22 mouse cellular contexts compared by ENCODE assay signal in genomic region chr13:4233135-4233534, GRCm38 (mm10). TPM values are rescaled to one million over a fixed set of nuclear protein-coding genes. Genes with fewer than 3 reads are reported as not detected.
DNase-seq lines count a peak whose midpoint lies in the region; ATAC-seq and TF ChIP-seq lines count a peak whose summit lies in the region.
"Had no signal": no experiment of that assay in that cellular context is flagged by ENCODE, and none has a peak within 500 bp of the region (broad histone marks: within the 10 kb centered on the region; RNA-seq: fewer than 3 reads in every experiment).

No protein-coding gene starts in this region.

- DNase-seq in kidney, adult 2 months = no peak
- no peak for DNase-seq in kidney, postnatal 36 days
- DNase-seq in liver, embryonic 11.5 days (ENCODE audit: low spot score) = no peak
- DNase-seq in intestine, embryonic 14.5 days (ENCODE audit: low spot score) = no peak
- DNase-seq in embryo, embryonic 11 days = no peak
- DNase-seq: adrenal gland, postnatal 10 days; cerebellum, adult 2 months; cerebellum, postnatal 25 days; heart, postnatal 36 days; layer of hippocampus, postnatal 36 days; thymus, postnatal 36 days had no signal

- 0 out of 2 replicates have a peak overlapping the region, but pooled peaks have one; percentile 10 for H3K4me2 ChIP-seq in liver, embryonic 15.5 days
- H3K4me2 ChIP-seq in liver, embryonic 11.5 days = no peak overlapping the region
- no peak overlapping the region for H3K4me2 ChIP-seq in intestine, embryonic 14.5 days (ENCODE audit: low read length)
- no peak overlapping the region for H3K4me2 ChIP-seq in stomach, embryonic 15.5 days
- H3K4me2 ChIP-seq: heart, embryonic 15.5 days; hindbrain, embryonic 13.5 days; limb, embryonic 12.5 days; midbrain, embryonic 13.5 days had no signal

- H3K27me3 ChIP-seq in kidney, adult 2 months (replicated peaks; ENCODE audit: control insufficient read depth, insufficient read depth, low read length) = no peaks in the 10 kb centered on the region
- no peaks in the 10 kb centered on the region for H3K27me3 ChIP-seq in liver, embryonic 15.5 days
- no peaks in the 10 kb centered on the region for H3K27me3 ChIP-seq in liver, embryonic 11.5 days (replicated peaks; ENCODE audit: control insufficient read depth, insufficient read depth, low read length)
- no peaks in the 10 kb centered on the region for H3K27me3 ChIP-seq in intestine, embryonic 14.5 days (replicated peaks; ENCODE audit: control insufficient read depth, insufficient read depth, low read length)
- H3K27me3 ChIP-seq in stomach, embryonic 15.5 days (replicated peaks) = no peaks in the 10 kb centered on the region
- H3K27me3 ChIP-seq: heart, embryonic 15.5 days; hindbrain, embryonic 13.5 days; limb, embryonic 12.5 days; megakaryocyte, embryonic 14.5 days; midbrain, embryonic 13.5 days had no signal

- no peaks in the 10 kb centered on the region for H3K9me3 ChIP-seq in liver, embryonic 15.5 days (replicated peaks)
- no peaks in the 10 kb centered on the region for H3K9me3 ChIP-seq in liver, embryonic 11.5 days (ENCODE audit: control insufficient read depth, low read length)
- H3K9me3 ChIP-seq in intestine, embryonic 14.5 days (ENCODE audit: control insufficient read depth, low read length) = no peaks in the 10 kb centered on the region
- H3K9me3 ChIP-seq in stomach, embryonic 15.5 days = no peaks in the 10 kb centered on the region
- H3K9me3 ChIP-seq: heart, embryonic 15.5 days; hindbrain, embryonic 13.5 days; limb, embryonic 12.5 days; megakaryocyte, embryonic 14.5 days; midbrain, embryonic 13.5 days had no signal

- no peak for TF ChIP-seq CTCF in kidney, adult 2 months (conservative IDR thresholded peaks at IDR 0.05; ENCODE audit: insufficient read depth, insufficient read length, low read depth, low read length)

- H3K9ac ChIP-seq in liver, embryonic 15.5 days = no peak overlapping the region
- no peak overlapping the region for H3K9ac ChIP-seq in liver, embryonic 11.5 days (ENCODE audit: low read depth, low read length)
- H3K9ac ChIP-seq in intestine, embryonic 14.5 days (ENCODE audit: low read length) = no peak overlapping the region
- no peak overlapping the region for H3K9ac ChIP-seq in stomach, embryonic 15.5 days
- H3K9ac ChIP-seq: heart, embryonic 15.5 days; hindbrain, embryonic 13.5 days; limb, embryonic 12.5 days; liver, postnatal 0 days; midbrain, embryonic 13.5 days had no signal

- no peak for ATAC-seq in liver, embryonic 15.5 days (ENCODE audit: insufficient read depth)
- ATAC-seq in liver, embryonic 11.5 days (replicated peaks; ENCODE audit: low FRiP score) = no peak
- ATAC-seq in intestine, embryonic 14.5 days (replicated peaks; ENCODE audit: low FRiP score, low TSS enrichment, low read depth) = peak; percentile 22; the same call in 1 of the 2 replicates
- peak; percentile 12; the same call in 1 of the 2 replicates for ATAC-seq in stomach, embryonic 15.5 days (ENCODE audit: insufficient read depth, low FRiP score, low read depth)
- ATAC-seq: activated CD4-positive, CD25-positive, alpha-beta regulatory T cell, adult 4 months; forebrain, embryonic 14.5 days; midbrain, embryonic 13.5 days had no signal

- H3K4me3 ChIP-seq in kidney, adult 2 months (ENCODE audit: insufficient read depth, low read depth, low read length) = no peak overlapping the region
- no peak overlapping the region for H3K4me3 ChIP-seq in liver, embryonic 15.5 days (replicated peaks)
- no peak overlapping the region for H3K4me3 ChIP-seq in liver, embryonic 11.5 days (ENCODE audit: low read depth, low read length)
- H3K4me3 ChIP-seq in intestine, embryonic 14.5 days (ENCODE audit: low read depth, low read length) = no peak overlapping the region
- H3K4me3 ChIP-seq in stomach, embryonic 15.5 days (replicated peaks) = no peak overlapping the region
- H3K4me3 ChIP-seq: heart, embryonic 15.5 days; hindbrain, embryonic 13.5 days; limb, embryonic 12.5 days; megakaryocyte, embryonic 14.5 days; midbrain, embryonic 13.5 days had no signal

- peaks cover 3% of the 10 kb centered on the region; the same call in 1 of the 2 replicates for H3K4me1 ChIP-seq in kidney, adult 2 months (ENCODE audit: control insufficient read depth, insufficient read depth, low read length)
- no peaks in the 10 kb centered on the region; the same call in 1 of the 2 replicates for H3K4me1 ChIP-seq in liver, embryonic 15.5 days (replicated peaks)
- no peaks in the 10 kb centered on the region for H3K4me1 ChIP-seq in liver, embryonic 11.5 days (replicated peaks; ENCODE audit: control insufficient read depth, insufficient read depth, low read length)
- H3K4me1 ChIP-seq in intestine, embryonic 14.5 days (replicated peaks; ENCODE audit: control insufficient read depth, insufficient read depth, low read length) = no peaks in the 10 kb centered on the region
- no peaks in the 10 kb centered on the region for H3K4me1 ChIP-seq in stomach, embryonic 15.5 days
- H3K4me1 ChIP-seq: hindbrain, embryonic 13.5 days; limb, embryonic 12.5 days; midbrain, embryonic 13.5 days had no signal

- WGBS in kidney, adult 2 months = 40% methylated on average over 1 of the region's 1 CpGs
- WGBS in liver, embryonic 15.5 days (ENCODE audit: insufficient replicate concordance) = 55% methylated on average over 1 of the region's 1 CpGs
- WGBS in liver, embryonic 11.5 days = 76% methylated on average over 1 of the region's 1 CpGs
- WGBS in intestine, embryonic 14.5 days = 67% methylated on average over 1 of the region's 1 CpGs
- WGBS in stomach, embryonic 15.5 days = 58% methylated on average over 1 of the region's 1 CpGs

- no peaks in the 10 kb centered on the region for H3K36me3 ChIP-seq in kidney, adult 2 months (ENCODE audit: control insufficient read depth, insufficient read depth, low read length)
- no peaks in the 10 kb centered on the region for H3K36me3 ChIP-seq in liver, embryonic 15.5 days (replicated peaks)
- H3K36me3 ChIP-seq in liver, embryonic 11.5 days (ENCODE audit: control insufficient read depth, insufficient read depth, low read length) = no peaks in the 10 kb centered on the region
- H3K36me3 ChIP-seq in intestine, embryonic 14.5 days (ENCODE audit: control insufficient read depth, insufficient read depth, low read length) = no peaks in the 10 kb centered on the region; the same call in 1 of the 2 replicates
- no peaks in the 10 kb centered on the region for H3K36me3 ChIP-seq in stomach, embryonic 15.5 days
- H3K36me3 ChIP-seq: heart, embryonic 15.5 days; hindbrain, embryonic 13.5 days; limb, embryonic 12.5 days; midbrain, embryonic 13.5 days had no signal

- no peak for TF ChIP-seq POLR2A in kidney, adult 2 months (IDR thresholded peaks at IDR 0.05; ENCODE audit: low read depth, low read length)

- H3K27ac ChIP-seq in kidney, adult 2 months (ENCODE audit: insufficient read depth, low read depth, low read length) = peak overlapping the region; percentile 90
- no peak overlapping the region for H3K27ac ChIP-seq in liver, embryonic 15.5 days (replicated peaks)
- H3K27ac ChIP-seq in liver, embryonic 11.5 days (ENCODE audit: low read depth, low read length) = no peak overlapping the region
- 0 out of 2 replicates have a peak overlapping the region, but pooled peaks have one; percentile 16 for H3K27ac ChIP-seq in intestine, embryonic 14.5 days (ENCODE audit: low read depth)
- H3K27ac ChIP-seq in stomach, embryonic 15.5 days = peak overlapping the region; percentile 61
- H3K27ac ChIP-seq: heart, embryonic 15.5 days; hindbrain, embryonic 13.5 days; limb, embryonic 12.5 days; midbrain, embryonic 13.5 days had no signal

RNA-seq across cellular contexts. Expression of gene Akr1c19, which starts 4.6 kb away (rescaled TPM):
- polyA plus RNA-seq in kidney, adult 2 months (2012; rRNA removed) = 16.5 and 24.1 TPM in 2 replicates
- polyA plus RNA-seq in liver, embryonic 15.5 days (2015; fragmentation: Nextera tagmentation; extraction: Ambion mirVana) = 45.4 and 51.4 TPM in 2 replicates
- polyA plus RNA-seq in liver, embryonic 11.5 days (2014; fragmentation: Nextera tagmentation; extraction: Ambion mirVana) = 45.6 and 48.5 TPM in 2 replicates
- polyA plus RNA-seq in intestine, embryonic 14.5 days (2014; fragmentation: Nextera tagmentation; extraction: Ambion mirVana) = 193 and 217 TPM in 2 replicates
- polyA plus RNA-seq in stomach, embryonic 15.5 days (2015; fragmentation: Nextera tagmentation; extraction: Ambion mirVana) = 125 and 188 TPM in 2 replicates
- polyA plus RNA-seq: activated CD4-positive, CD25-positive, alpha-beta regulatory T cell, adult 4 months; cerebellum, adult 2 months had no signal

RNA-seq across cellular contexts. Expression of gene Akr1c13, which starts 42.2 kb away (rescaled TPM):
- 12.8 and 17.2 TPM in 2 replicates for polyA plus RNA-seq in kidney, adult 2 months (2012; rRNA removed)
- polyA plus RNA-seq in liver, embryonic 15.5 days (2015; fragmentation: Nextera tagmentation; extraction: Ambion mirVana) = 44.6 and 46.3 TPM in 2 replicates
- 29.3 and 32.8 TPM in 2 replicates for polyA plus RNA-seq in liver, embryonic 11.5 days (2014; fragmentation: Nextera tagmentation; extraction: Ambion mirVana)
- polyA plus RNA-seq in intestine, embryonic 14.5 days (2014; fragmentation: Nextera tagmentation; extraction: Ambion mirVana) = 91.6 and 93.0 TPM in 2 replicates
- 128 and 152 TPM in 2 replicates for polyA plus RNA-seq in stomach, embryonic 15.5 days (2015; fragmentation: Nextera tagmentation; extraction: Ambion mirVana)

RNA-seq across cellular contexts. Expression of gene Akr1c12, which starts 46.1 kb away (rescaled TPM):
- 3.1 and 4.6 TPM in 2 replicates for polyA plus RNA-seq in kidney, adult 2 months (2012; rRNA removed)
- 15.5 and 19.7 TPM in 2 replicates for polyA plus RNA-seq in liver, embryonic 15.5 days (2015; fragmentation: Nextera tagmentation; extraction: Ambion mirVana)
- polyA plus RNA-seq in liver, embryonic 11.5 days (2014; fragmentation: Nextera tagmentation; extraction: Ambion mirVana) = 16.7 and 17.8 TPM in 2 replicates
- polyA plus RNA-seq in intestine, embryonic 14.5 days (2014; fragmentation: Nextera tagmentation; extraction: Ambion mirVana) = 48.8 and 54.9 TPM in 2 replicates
- 66.9 and 81.5 TPM in 2 replicates for polyA plus RNA-seq in stomach, embryonic 15.5 days (2015; fragmentation: Nextera tagmentation; extraction: Ambion mirVana)
- polyA plus RNA-seq: cerebellum, adult 2 months; frontal cortex, adult 2 months; limb, embryonic 12.5 days; midbrain, embryonic 13.5 days had no signal

Comparison
In these comparisons a context has a peak if more than half of its experiments do, and no peak if none do; other contexts are left out.
1. H3K27ac ChIP-seq: peak in kidney, adult 2 months (single experiment), intestine, embryonic 14.5 days (single experiment) and stomach, embryonic 15.5 days (single experiment); none in liver, embryonic 15.5 days (single experiment) and liver, embryonic 11.5 days (single experiment).
2. ATAC-seq: peak in intestine, embryonic 14.5 days (single experiment) and stomach, embryonic 15.5 days (single experiment); none in liver, embryonic 15.5 days (single experiment) and liver, embryonic 11.5 days (single experiment).